Mouse (Mus musculus): ENCODE data around the gene Nt5c3. TPM values are rescaled to one million over a fixed set of nuclear protein-coding genes. Genes with fewer than 3 reads are reported as not detected.

Gene Nt5c3
- 97.7 and 126 TPM in 2 replicates for polyA plus RNA-seq (2012)

GRCm38 (mm10) chr6:56923726-56924707 is at the start of gene Nt5c3, which contains the start of gene Vmn1r4:
TSS of gene Nt5c3 (minus strand) at chr6:56923932.
TSS of gene Vmn1r4 (plus strand) at chr6:56924015.
- no peak for TF ChIP-seq GATA1 (IDR thresholded peaks at IDR 0.05; ENCODE audit: low read length)

- no peak for TF ChIP-seq GATA1 (IDR thresholded peaks at IDR 0.05; ENCODE audit: low read length)
Measured at GRCm38 (mm10) chr6:56969973-56970372, 46.2 kb upstream of the Nt5c3 start, which contains the start of gene Vmn1r5. TSS of gene Vmn1r5 (plus strand) at chr6:56970273.

- TF ChIP-seq GATA1 (IDR thresholded peaks at IDR 0.05; ENCODE audit: low read length): no peak
Measured at GRCm38 (mm10) chr6:56956436-56956835, 32.7 kb upstream of the Nt5c3 start.

- TF ChIP-seq GATA1 (IDR thresholded peaks at IDR 0.05; ENCODE audit: low read length): no peak
Measured at GRCm38 (mm10) chr6:56934366-56934765, 10.6 kb upstream of the Nt5c3 start.

- no peak for TF ChIP-seq GATA1 (IDR thresholded peaks at IDR 0.05; ENCODE audit: low read length)
Measured at GRCm38 (mm10) chr6:56932464-56932863, 8.7 kb upstream of the Nt5c3 start.

GRCm38 (mm10) chr6:56931648-56932415 is 8.1 kb upstream of the Nt5c3 start:
- no peak for TF ChIP-seq GATA1 (IDR thresholded peaks at IDR 0.05; ENCODE audit: low read length)

- TF ChIP-seq GATA1 (IDR thresholded peaks at IDR 0.05; ENCODE audit: low read length): no peak
Measured at GRCm38 (mm10) chr6:56923331-56923725, 404 bp downstream of the Nt5c3 start.

- peak; percentile 90 for TF ChIP-seq GATA1 (IDR thresholded peaks at IDR 0.05; ENCODE audit: low read length)
Measured at GRCm38 (mm10) chr6:56920222-56921092, 3.3 kb downstream of the Nt5c3 start.

GRCm38 (mm10) chr6:56919330-56920044 is 4.2 kb downstream of the Nt5c3 start:
- TF ChIP-seq GATA1 (IDR thresholded peaks at IDR 0.05; ENCODE audit: low read length): peak; percentile 70

GRCm38 (mm10) chr6:56917578-56918368 is 6.0 kb downstream of the Nt5c3 start:
- TF ChIP-seq GATA1 (IDR thresholded peaks at IDR 0.05; ENCODE audit: low read length): no peak

GRCm38 (mm10) chr6:56916279-56916678 is 7.5 kb downstream of the Nt5c3 start:
- no peak for TF ChIP-seq GATA1 (IDR thresholded peaks at IDR 0.05; ENCODE audit: low read length)

GRCm38 (mm10) chr6:56913092-56913858 is 10.5 kb downstream of the Nt5c3 start:
- TF ChIP-seq GATA1 (IDR thresholded peaks at IDR 0.05; ENCODE audit: low read length): peak; percentile 79

- no peak for TF ChIP-seq GATA1 (IDR thresholded peaks at IDR 0.05; ENCODE audit: low read length)
Measured at GRCm38 (mm10) chr6:56910910-56911309, 12.8 kb downstream of the Nt5c3 start.
